Mouse (Mus musculus) gastrocnemius, postnatal 10 days (tissue): Measurements from ENCODE around the gene Rab3c. TPM values are rescaled to one million over a fixed set of nuclear protein-coding genes. Genes with fewer than 3 reads are reported as not detected.
A peak's percentile ranks its signal among the peaks of the same experiment; 100 is the strongest.

Source experiments
- DNase-seq: peaks from one replicate; pipeline ENCODE4 v3.0.0; 2021; ENCODE audit warnings: mixed read lengths
- total RNA-seq, 2 experiments: library from RNA; stranded (reverse); gene quantifications; 2 replicates each; pipeline ENCODE4 v1.2.3; 2021

Gene Rab3c
- total RNA-seq, 2 experiments from 2014 or later = 0.16 to 0.25 TPM

- DNase-seq = no peak
Measured at GRCm38 (mm10) chr13:110018941-110019743, 261.7 kb downstream of the Rab3c start.

- peak; percentile 83 for DNase-seq
Measured at GRCm38 (mm10) chr13:110018431-110018901, 262.3 kb downstream of the Rab3c start.

- no peak for DNase-seq
Measured at GRCm38 (mm10) chr13:110012029-110012428, 268.8 kb downstream of the Rab3c start.

GRCm38 (mm10) chr13:110010876-110011275 is 269.9 kb downstream of the Rab3c start:
- no peak for DNase-seq

GRCm38 (mm10) chr13:110008539-110008938 is 272.3 kb downstream of the Rab3c start:
- no peak for DNase-seq

GRCm38 (mm10) chr13:110006106-110006781 is 274.6 kb downstream of the Rab3c start:
- no peak for DNase-seq

Other genes with a start within 250 kb of the Rab3c start
- gene Gapt, start 76.2 kb upstream of the Rab3c start, total RNA-seq = under 1 TPM in 1 of 2 experiments, not detected in 1; 0.25 TPM
- gene Plk2, start 114.0 kb upstream of the Rab3c start, total RNA-seq = 10 to 100 TPM; 27.6 to 32.2 TPM